Mouse (Mus musculus) cerebellum, adult 9-10 months (tissue): ENCODE measurements around the gene Slc26a11.
A peak's percentile ranks its signal among the peaks of the same experiment; 100 is the strongest.

Source experiments
- DNase-seq: peaks from one replicate; pipeline ENCODE4 v3.0.0; 2022

Gene Slc26a11

DNA sequence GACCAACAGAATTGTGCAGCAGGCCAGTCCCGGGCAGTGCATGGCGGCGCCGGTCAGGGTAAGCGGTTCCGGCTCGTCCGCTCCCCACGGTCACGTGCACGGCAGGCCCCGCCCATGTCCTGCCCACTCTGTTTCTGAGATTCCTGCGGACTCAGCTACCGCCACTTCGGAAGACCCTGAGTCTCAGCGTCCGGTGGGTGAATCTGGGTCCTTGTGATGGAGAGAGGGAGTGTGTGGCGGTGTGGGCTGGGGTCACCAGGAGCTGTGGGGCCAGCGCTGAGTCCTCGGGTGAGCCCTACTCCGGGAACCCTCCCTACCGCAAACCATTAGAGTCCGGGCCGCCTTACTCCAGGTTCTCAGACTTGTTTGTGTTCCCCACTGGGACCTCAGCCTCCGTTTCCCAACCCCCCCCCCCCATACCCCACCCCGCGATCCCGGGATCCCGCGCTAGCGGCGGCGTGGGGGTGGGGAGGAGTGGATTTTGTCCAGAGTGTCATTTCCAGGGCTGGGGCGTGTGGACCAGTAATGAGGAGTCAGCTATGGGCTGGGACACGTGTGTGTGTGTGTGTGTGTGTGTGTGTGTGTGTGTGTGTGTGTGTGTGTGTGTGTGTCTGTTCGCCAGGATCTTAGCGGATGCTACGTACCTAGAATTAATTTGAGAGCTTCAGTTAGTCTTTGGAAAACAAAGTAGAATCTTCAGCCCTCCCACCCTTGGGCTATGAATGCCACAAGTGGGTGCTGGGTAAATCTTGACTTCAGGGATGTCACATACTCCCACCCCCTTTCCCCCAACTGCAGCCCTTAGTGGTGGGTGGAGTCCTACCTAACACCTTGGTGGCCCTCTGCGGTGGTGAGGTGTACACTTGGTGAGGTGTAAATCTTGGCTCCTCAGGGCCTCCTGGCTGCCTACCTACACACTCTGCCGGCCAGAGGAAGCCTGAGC is at the start of gene Slc26a11, which contains the start of gene Sgsh:
TSS of gene Slc26a11 (plus strand) at position 115 of the 943 bp plus-strand sequence.
TSS of gene Sgsh (minus strand) at position 94 of the 943 bp plus-strand sequence.
- DNase-seq: peak; percentile 77

DNA sequence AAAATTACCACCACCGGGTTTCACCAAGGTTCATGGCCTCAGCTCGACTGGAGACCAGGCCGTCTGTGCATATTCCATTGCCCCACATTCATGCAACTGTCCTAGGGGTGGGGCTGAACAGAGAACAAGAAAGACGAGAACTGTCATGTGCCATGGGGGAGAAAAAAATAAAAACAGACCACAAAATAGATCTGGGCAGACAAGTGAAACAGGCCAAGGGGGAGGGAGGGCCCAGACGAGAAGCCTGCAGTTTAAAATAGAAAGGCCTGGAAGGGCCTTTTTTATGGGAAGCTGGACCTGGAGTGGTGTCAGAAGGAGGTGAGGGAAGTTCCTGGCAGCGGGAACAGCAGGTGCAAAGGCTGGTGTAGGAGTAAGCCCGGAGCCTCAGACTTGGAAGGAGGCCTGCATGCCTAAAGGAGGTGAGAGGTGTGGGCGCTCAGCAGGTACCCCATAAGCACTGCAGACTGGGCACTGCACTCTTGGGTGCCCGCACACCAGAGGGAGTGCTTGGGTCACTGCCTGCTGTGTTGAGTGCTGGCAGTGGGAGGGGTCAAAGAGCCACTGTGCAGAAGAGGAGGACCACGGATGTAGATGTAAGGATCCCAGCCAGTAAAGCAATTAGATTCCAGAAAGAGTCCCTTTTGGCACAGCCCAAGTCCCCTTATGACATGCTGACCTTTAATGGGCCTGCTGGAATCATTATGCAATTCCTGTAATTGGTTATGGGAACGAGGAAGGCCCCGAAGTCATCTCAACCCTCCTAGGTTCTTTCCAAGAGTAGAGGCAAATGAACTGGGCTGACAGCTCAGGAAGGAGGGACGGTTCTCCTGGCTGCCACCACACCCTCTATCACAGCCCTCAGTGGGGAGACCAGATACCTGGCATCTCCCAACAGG is 48.3 kb upstream of the Slc26a11 start:
- no peak for DNase-seq

DNA sequence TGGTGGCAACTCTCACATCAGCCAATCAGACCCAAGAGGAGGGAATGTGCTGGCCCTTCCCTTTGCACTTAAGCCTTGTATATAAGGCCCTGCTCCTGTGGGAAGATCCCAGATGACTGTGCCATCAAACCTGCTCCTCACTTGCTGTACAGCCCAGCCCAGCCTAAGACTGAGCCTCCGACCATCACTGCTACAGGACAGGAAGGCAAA is 47.8 kb upstream of the Slc26a11 start, which contains the start of gene Card14:
TSS of gene Card14 (plus strand) at position 111 of the 210 bp plus-strand sequence.
- no peak for DNase-seq

DNA sequence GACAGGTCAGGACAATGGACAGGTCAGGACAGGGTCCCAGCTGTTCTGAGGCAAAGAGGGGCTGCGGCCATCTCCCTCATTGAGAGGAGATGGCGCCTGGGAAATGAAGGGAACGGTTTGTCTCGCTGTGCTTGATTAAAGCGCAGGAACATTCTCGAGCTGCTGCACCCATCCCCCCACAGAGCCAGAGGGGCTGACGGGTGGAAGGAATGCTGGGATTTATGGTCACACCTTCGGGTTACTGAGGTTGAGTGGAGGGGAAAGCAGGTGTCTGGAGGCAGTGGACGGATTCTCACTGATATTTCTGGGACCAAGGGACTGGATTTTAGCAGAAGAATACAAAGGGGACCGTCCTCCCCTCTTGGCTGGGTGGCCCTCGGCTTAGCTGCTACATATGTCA is 47.4 kb upstream of the Slc26a11 start:
- no peak for DNase-seq

DNA sequence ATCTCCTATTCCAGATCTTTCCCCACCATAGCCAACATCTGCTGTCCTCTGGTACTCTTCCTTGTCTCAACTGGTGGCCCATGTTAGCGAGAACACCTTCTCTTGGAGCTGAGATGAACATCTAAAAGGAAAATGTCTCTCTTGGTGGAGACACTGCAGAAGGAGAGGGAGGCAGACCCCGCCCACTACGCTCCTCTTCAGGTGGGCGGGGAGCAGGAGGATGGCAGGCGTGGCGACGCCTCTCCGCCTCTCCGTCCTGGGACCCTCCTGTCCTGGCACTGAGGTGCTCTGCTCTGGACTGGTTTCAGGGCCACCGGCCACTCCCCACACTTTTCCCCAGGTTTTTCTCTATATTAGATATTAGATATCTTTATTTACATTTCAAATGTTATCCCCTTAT is 44.7 kb upstream of the Slc26a11 start:
- DNase-seq: no peak

DNA sequence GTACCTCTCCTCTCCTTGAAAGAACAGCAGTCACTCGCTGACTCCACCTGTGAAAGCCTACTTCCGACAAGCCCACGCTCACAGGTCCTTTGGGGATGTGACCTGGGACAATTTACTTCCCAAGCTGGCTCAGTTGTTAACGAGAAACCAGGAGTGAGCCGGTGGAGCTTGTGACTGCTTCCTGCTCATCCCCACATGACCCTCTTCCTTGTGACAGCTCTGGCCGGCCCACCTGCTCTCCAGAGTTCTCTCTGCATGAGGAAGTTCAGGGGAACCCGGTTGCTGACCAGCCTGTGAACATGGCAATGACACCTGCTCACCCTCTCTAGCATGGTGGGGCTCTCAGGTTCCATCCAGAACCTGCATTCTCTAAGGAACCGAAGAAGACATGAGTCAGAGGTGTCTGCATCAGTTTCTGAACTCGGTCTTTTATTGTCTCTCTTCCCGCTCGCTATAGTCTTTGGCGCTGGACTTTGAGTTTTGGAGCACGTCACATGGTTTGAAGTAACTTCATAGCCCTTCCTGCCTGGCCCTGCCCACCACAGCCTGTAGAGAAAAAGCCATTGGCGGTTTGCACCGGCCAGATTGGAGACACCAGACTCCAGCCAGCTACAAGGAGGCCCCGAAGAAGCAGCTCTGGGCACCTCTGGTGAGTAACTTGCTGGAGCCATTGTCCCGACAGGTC is 41.0 kb upstream of the Slc26a11 start:
- no peak for DNase-seq

DNA sequence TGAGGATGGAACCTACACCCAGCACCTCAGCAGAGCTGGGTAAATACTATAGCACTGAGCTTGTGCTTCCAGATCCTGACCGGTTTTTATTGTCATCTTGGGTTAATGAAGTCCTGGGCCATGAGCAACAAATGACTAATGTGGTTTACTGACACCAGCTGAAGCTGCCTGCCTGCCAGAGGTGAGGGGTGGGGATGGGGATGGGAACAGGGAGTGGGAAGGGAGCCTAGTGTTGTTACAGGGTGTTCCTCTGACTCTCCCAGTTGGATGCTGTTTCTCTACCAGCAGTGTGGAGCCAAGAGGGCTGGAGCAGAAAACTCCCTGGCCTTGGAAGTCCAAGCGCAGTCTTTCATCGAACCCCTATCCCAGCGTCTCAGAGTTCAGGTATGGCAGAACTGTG is 38.6 kb upstream of the Slc26a11 start:
- no peak for DNase-seq

DNA sequence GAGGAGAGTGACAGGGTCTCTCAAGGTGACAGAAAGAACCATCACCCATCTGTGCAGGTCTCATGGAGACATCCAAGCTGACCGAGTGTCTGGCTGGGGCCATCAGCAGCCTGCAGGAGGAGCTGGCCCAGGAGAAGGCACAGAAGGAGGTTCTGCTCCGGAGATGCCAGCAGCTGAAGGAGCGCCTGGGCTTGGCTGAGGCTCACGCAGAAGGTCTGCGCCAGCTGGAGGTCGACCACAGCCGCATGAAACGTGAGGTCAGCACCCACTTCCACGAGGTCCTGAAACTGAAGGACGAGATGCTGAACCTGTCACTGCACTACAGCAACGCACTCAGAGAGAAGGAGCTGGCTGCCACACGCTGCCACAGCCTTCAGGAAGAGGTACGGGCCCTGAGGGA is 32.8 kb upstream of the Slc26a11 start:
- DNase-seq: no peak

DNA sequence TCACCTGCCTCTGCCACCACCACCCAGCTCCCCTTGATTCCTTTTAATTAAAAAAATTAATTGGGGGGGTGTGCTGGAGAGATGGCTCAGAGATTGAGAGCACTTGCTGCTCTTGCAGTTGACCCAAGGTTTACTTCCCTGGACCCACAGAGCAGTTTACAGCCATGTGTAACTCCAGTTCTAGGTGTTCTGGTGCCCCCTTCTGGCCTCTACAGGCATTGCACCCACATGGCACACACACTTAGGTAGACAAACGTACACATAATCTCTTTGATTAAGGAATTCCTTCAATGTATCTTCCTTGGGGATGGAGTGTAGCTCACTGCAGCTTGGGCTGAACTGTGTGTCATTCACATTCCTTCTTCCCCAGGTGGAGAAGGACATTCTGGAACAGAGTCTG is 30.3 kb upstream of the Slc26a11 start:
- DNase-seq: no peak

DNA sequence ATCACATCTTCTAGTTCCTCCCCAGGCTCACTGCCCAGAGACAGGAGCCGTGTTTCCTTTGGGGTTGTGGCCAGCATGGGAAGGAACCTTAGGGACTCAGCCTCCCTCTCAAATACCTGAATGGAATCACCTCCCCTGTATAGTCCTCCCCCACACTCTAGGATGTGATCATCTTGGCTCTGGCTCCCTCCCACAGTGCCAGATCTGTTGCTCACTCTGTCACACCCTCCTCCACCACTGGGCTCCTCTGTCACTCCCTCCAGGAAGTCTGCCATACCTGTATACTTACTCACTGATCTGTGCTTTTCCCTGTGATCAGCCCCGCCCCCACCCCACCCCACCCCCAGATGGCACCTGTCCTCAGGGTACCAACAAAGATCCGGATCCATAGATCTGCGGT is 24.8 kb upstream of the Slc26a11 start:
- DNase-seq: no peak

DNA sequence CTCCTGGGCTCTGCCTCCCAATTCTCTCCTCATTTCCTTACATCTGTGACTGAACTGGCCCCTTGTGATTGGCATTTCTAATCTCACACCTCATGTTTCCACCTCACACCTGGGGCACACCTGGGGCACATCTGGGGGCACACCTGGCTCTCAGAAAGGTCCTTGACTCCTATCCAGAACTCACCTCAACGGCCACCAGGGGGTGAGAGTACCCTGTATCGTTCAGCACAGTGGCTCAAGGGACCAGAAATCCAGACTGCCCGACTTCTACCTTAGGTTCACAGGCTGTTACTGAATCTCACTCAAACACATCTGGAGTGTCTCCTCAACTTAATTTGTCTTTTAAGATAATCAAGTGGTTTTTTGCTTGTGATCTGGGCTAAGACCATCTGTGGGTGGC is 23.4 kb upstream of the Slc26a11 start:
- no peak for DNase-seq

DNA sequence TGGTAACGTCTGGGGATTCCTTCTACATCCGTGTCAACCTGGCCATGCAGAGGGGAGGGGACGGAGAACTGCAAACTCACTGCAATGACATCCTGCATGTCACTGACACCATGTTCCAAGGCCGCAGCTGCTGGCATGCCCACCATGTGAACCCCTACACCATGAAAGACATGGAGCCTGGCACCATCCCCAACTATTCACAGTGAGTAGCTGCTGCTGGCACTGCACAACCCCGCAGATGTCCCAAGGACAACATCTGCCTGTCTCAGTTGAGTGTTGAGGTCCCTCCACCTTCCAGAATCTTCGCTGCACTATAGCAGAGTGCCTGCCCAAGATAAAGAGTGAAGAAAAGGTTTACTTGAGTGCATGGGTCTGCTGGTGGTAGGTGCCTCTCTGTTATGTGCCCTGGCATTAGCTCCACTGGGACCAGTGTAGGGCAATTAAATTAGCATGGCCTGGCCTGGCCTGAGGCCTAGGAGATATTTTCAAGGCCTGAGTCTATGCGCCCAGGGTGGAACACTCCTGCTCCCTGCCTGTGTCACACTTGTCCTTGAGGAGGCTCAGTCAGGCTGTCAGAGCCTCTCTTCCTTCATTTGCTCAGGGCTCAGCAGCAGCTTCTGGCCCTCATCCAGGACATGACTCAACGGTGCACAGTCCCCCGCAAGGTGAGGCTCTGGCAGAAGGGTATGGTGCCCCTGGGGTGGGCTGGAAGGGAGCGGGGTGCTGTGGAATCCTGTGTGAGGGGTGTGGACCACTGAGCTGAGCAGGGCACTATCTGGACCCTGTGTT is 16.9 kb upstream of the Slc26a11 start:
- DNase-seq: no peak

DNA sequence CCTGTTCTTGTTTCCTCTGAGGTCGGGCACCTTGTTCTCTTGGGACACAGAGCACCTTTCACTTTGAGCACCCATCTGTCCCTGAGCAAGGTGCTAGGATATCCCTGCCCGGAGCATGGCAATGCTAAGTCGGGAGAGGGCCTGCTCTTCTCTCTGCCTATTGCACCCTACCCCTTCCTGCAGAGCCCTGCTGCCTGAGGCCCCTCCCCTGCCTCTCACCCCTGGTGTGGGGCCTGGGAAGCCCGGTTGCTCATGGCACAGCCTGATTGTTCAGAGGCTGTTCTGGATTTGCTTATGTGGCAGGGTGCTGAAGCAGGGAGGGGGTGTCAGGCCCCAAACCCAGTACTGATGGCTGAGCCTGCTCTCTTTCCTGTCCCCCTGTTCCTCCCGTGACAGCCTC is 16.2 kb upstream of the Slc26a11 start:
- DNase-seq: no peak

DNA sequence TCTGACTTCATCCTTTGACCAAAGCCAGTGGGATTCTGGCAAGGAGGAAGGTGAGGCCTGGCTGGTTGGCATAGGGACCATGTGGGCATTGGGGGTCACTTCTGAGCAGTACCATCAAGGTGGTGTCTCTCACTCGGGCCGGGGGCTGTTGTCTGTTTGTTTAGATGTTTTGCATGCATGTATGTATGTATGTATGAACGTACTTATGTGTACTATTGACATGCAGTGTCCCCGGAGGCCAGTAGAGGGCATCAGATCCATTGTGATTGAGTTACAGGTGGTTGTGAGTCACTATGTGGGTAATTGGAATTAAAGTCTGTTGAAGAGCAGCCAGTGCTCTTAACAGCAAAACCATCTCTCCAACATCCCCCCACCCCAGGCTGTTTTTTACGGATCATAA is 15.7 kb upstream of the Slc26a11 start:
- DNase-seq: peak; percentile 85

DNA sequence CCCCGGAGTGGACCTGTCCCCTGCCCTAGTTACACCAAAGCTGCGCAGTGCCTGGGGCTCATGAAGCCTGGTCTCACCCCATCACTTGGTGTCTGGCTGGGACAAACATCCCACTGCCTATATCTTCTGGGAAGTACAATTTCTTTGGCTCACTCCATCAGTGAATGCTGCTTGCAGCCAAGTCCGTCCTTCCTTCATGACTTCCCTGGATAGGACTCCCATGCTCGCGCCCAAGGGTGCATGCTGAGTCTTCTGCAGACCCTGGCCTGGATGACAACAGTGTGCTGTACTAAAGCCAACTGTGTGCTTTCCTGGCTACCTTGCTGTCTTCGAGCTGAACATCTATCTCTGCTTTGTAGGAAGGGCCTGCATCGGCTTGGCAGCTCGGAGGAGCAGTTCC is 11.2 kb upstream of the Slc26a11 start:
- no peak for DNase-seq

DNA sequence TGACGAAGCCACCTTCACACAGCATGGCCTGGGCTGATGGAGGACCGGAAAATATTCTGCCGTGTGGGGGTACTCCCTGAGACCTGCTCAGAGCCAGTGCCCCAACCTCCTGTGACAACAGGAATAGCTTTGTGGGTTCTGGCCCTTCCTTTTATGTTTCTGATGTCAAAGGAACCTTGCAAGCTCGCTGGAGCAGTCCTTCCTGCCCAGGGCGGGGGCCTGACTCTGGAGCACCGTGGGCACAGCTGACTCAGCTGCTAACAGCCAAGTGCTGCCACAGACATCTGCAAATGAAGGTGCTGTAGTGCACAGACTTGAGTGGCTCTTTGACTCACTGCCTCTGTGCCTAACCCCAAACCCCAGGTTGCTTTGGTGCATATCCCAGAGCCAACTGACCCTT is 10.5 kb upstream of the Slc26a11 start:
- no peak for DNase-seq

DNA sequence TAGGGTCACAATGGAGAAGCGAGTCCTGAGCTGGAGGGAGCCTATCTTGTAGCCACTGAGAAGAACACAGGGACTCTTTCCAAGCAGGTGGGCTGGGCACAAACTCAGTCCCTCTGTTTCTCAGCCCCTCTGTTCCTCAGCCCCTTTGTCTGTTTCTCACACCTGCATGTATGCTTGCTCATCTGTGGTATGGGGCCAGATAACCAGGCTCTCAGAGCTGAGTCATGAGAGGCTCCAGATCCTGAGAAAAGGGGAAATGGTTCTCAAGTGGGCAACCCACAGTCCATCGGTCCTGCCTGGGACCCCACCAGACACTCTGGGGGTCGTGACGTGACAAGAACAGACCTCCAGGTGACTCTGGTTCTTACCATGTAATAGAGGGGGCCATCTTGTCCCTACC is 8.2 kb upstream of the Slc26a11 start:
- DNase-seq: no peak

DNA sequence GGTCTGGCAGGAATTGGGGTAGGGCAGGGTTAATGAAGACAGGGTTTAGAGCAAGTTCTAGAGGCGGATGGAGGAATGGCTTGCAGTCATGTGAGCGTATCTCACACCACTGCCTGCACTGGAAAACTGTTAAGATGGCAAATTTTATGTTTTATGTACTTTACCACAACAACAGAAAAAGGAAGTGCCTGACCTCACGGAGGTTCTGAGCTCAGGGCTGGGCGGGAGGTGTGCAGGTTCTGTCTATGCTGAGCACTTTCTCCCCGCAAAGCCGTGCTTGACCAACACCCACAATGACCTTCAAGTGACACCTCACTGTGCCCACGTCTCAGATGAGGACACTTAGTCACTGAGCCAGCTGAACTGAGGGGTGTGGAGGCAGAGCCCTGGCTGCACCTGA is 3.2 kb upstream of the Slc26a11 start:
- no peak for DNase-seq

DNA sequence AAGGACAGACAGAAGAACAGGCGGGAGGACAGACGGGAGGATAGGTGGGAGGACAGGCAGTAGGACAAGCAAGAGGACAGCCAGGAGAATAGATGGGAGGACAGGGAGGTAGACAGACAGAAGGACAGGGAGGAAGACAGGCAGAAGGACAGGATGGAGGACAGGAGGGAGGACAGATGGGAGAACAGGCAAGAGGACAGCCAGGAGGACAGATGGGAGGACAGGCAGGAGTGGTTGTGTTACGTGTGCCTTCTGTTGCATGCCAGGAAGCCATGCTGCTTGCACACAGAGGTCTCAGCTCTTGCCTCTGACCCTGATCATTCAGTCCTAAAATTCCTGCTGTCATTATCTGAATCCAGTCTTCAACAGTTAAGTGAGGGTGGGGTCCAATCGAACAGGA is 1.4 kb upstream of the Slc26a11 start:
- DNase-seq: peak; percentile 55

DNA sequence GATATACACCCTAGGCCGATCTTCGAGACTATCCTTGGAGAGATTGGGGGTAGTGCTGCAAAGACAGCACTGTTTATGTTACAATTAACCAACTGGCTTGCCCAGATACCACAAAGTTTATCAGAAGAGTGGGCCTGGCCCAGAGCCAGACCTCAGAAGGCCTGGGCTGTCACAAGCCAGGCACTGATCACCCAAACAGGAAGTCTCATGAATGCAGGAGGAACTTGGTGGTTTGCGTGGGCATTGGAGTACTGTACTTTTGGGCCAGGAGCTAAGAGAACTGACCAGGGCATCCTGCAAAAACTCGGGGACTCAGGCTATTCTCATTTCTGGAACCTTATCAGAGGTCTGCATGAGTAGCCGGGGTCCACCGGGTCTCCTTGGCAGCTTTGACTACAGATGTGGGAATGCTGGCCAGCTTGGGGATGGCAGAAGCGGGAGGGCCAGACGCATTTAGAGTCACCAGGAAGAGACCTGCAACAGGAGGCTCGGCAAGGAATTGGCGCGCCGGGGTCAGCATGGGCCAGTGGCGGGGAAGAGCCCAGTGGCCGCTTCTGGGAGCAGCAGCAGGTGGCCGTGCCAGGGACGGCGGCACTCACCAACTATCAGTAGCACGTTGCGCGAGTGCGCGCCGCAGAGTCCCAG is 437 bp upstream of the Slc26a11 start:
- peak; percentile 22 for DNase-seq

DNA sequence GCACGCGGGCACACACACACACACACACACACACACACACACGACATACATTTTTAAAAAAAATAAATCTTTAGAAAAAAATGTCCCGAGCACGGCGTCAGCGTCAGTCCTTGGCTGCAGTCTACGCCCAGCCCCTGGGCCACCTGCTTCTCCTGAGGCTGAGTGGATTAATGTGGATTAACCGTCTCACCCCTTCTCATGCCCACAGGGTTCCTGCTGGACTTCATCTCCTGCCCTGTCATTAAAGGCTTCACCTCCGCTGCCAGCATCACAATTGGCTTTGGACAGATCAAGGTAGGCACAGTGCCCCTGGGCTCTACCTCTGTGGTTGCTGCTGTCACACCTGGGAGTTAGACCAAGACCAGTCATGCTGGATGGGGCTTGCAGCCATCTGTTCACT is 3.7 kb downstream of the Slc26a11 start:
- no peak for DNase-seq
